Mouse (Mus musculus) megakaryocyte-erythroid progenitor cell, adult 5-6 weeks (primary cell): Measurements from ENCODE around the gene Cog7. TPM values are rescaled to one million over a fixed set of nuclear protein-coding genes. Genes with fewer than 3 reads are reported as not detected.

ENCODE experiments used
- ATAC-seq: replicated peaks from 2 replicates; pipeline ENCODE4 v1.8.0; 2016; ENCODE audit warnings: mild to moderate bottlenecking, inconsistent platforms; ENCODE audit not compliant: severe bottlenecking, poor library complexity, low FRiP score, low TSS enrichment
- total RNA-seq, 2 experiments: library from RNA; stranded (forward) in 1 of 2; stranded (reverse) in 1 of 2; fragments of 200-1000, 215-1000 nt in 1 of 2; fragments of >200 nt in 1 of 2; fragmentation: Nextera tagmentation in 1 of 2; gene quantifications; 2 replicates each; pipeline ENCODE4 v1.2.3; 2014 to 2017

The Cog7 gene
- total RNA-seq, 2 experiments from 2014 or later, result 10.9 to 16.2 TPM

GRCm38 (mm10) chr7:121961913-121962570 lies 19.5 kb downstream of the Cog7 start:
- ATAC-seq, result no peak

- no peak for ATAC-seq
Observed at GRCm38 (mm10) chr7:121955802-121956201, 25.7 kb downstream of the Cog7 start.

- no peak for ATAC-seq
Observed at GRCm38 (mm10) chr7:121954891-121955669, 26.4 kb downstream of the Cog7 start.

DNA sequence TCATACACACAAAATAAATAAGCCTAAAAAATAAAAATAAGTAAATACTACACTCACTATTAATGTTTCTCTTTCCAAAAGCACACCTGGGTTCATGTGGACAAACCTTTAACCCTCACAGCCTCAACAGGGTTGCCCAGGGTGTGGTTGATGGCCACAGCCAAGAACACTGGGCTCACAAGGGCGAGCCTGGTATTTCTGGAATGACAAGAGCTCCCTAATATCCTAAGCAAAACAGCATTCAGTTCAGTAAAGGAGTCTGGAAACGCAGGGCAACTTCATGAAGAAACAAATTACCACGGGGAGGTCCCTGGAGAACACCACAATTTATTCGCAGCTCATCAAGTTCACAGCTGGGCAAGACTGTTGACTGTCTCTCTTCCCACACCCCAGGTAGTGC lies 34.0 kb downstream of the Cog7 start:
- no peak for ATAC-seq

- no peak for ATAC-seq
Observed at GRCm38 (mm10) chr7:121946196-121946595, 35.3 kb downstream of the Cog7 start.

DNA sequence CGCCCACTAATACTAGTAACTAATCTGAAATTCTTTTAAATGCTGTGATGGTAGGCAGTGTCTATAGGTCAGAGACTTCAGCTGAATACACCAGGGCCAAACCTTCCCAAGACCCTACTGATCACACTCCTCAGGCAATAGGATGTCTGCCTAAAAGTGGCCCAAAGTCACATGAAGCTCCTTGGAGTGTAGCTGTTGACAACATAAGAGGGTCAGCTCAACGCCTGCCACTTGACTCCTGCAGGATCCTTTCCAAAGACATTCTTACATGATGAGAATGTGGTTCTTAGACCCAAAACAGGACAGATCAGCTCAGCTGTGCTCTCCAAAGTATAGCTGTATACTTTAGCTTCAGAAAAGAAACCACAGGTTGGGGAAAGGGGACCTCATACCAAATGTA lies 39.1 kb downstream of the Cog7 start:
- ATAC-seq, result no peak

- no peak for ATAC-seq
Observed at GRCm38 (mm10) chr7:121941640-121942039, 39.9 kb downstream of the Cog7 start.

- ATAC-seq, result no peak
Observed at GRCm38 (mm10) chr7:121941016-121941415, 40.5 kb downstream of the Cog7 start.

DNA sequence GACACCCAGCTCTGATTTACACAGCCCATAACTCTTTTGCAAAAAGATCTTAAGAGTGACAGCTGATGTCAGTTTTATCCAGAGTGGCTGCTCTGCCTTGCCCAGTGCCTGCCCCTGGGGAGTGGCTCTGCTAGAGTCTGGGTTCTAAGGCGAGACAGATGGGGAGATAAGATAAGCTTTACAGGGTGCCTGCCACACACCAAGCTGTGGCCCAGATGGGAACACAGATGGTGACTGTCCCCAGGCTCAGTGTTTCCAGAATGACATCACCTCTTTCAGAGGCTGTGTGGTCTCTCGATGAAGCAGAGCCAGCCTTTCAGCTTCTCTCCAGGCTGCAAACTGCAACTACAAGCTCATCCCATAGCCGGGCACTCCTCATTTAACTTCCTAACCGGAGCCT lies 41.8 kb downstream of the Cog7 start:
- ATAC-seq, result peak; percentile 90

DNA sequence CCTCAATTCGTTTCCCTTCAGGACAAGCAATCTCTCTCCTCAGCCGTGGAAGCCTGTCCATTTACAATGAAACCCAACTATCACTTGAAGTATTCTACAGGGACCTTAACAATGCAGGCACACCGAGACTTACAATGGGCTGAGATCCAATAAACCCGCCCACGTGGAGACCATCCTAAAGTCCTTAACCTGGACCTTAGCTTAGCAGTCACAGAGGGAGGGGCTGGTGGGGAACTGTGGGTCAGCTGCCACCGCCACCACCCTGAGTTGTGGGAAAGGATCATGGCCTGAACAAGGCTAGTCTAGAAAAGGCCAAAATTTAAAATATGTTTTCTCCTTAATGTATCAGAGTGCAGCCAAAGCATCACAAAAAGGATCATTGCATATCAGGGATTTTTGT lies 42.3 kb downstream of the Cog7 start:
- no peak for ATAC-seq

- no peak for ATAC-seq
Observed at GRCm38 (mm10) chr7:121938124-121938891, 43.2 kb downstream of the Cog7 start.

DNA sequence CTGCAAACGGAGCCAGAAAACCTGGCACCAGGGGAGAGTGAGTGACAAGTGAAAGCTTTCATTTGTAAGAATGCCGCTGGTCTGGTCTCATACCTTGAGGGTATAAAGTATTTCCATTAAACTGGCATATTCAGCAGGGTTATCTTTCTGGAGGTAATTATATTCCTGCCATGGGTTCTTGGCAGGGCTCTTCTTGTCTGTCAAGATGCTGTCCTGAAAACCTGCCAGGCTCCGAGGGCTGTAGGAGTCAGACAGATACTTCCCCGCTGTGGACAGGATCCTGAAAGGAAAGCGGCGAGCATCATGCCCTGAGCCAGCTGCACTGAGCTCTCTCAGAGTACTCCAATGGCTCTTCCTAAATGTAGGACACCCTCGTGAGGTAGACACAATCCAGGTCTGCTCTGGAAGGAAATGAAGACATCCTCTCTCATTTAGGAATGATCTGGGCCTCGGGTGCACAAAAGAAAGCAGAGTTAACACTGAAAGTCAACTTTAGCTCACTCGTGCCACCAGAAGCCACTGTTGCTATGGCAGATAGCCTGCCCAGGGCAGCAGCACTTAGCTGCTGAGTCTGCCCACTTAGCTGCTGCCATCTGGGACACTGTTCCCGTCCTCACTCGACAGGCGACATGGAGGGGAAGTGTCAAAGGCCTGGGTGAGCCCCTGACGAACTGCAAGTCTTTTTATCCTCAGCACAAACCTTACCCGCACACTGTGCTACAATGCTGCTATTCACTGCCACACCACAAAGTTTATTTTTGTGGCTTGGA lies 44.5 kb downstream of the Cog7 start:
- no peak for ATAC-seq

DNA sequence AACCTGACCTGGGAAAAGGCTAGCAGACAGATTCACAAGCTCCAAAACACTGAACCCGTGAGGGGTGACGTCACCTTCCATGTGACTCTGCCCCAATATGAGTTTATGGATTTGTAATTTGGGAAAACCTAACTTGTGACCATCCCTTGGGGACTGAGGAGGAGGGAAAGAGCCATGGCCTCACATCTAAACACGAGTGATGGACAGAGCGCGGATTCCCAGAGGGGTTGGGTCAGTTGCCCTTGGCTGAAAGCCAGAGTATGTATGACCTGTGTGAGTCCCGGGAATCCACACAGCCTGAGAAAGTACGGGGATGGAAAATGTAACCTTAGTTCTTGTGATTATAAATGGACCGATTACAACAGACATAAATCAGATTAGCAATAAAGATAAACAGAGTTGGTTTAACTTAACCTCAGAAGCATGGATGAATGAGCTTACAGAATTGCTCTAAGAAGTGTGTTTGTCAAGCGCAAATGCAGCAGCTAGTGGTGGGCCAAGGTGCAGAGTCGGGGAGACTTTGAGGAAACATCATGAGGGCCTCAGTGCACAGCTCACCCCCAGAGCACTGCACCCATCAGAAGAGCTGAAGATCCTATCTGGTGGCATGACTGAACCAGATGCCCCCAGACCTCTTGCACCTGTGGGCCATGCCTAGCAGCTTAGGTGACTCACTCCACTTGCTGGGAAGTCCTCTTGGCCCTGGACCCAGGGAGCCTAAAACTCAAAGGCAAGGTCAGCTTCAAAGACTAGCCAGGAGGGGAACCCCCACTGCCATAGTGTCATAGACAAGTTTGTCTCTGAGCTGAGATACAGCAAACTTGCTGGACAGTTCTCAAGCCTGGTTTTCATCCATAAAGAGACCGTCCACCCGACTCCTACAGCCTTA lies 45.4 kb downstream of the Cog7 start:
- no peak for ATAC-seq

GRCm38 (mm10) chr7:121934346-121934745 lies 47.2 kb downstream of the Cog7 start:
- ATAC-seq, result no peak

DNA sequence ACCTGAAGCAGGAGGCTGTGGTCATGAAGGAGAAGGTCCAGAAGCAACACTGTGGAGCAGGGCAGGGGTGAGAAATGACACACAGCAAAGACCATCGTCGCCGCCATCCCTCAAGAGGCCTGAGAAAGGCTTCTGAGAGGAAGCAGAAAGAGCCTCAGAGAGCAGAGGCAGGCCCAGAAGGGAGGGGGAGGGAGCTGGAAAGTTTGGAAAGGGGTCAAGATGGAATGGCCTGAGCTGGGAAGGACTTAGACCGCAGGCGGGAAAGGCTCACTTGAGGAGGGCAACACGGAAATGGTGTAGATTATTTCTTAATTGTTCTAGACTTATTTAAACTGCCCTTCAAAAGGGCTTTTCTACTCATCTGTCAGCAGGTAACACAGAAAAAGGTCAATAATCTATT lies 47.8 kb downstream of the Cog7 start:
- no peak for ATAC-seq

- no peak for ATAC-seq
Observed at GRCm38 (mm10) chr7:121931246-121931645, 50.3 kb downstream of the Cog7 start.

DNA sequence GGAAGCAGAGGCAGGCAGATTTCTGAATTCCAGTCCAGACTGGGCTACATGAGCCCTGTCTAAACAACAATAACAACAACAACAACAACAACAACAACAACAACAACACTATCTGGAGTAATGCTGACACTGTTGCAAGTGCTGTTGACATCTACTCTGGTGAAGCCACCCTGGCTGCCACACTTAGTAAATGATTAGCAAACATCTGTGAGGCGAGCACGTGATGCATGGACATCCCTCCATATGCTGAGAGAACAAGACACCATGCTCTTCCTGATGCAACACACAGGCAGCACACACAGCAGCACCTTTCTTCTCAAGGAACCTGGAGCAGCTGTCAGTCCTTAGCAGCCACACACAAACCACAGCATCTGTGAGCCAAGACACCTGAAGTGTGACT lies 53.6 kb downstream of the Cog7 start:
- ATAC-seq, result no peak

DNA sequence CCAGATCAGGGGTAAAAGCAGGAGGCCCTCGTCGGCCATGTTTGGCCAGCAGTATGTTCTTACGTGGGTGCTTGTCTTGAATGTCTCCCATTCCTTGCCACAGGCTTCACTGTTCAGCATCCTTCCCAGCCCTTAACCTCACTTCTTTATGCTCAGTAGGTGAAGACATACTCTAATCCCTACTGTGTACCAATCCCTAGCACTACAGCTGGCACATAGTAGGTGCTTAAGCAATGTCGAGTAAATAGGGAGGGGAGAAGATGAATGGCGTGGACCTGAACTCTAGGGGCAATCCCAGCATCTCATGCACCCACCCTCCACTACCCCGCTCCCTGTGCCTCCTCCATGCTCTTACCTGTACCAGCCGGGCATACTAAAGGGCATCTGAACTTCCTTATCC lies 57.1 kb downstream of the Cog7 start:
- no peak for ATAC-seq

DNA sequence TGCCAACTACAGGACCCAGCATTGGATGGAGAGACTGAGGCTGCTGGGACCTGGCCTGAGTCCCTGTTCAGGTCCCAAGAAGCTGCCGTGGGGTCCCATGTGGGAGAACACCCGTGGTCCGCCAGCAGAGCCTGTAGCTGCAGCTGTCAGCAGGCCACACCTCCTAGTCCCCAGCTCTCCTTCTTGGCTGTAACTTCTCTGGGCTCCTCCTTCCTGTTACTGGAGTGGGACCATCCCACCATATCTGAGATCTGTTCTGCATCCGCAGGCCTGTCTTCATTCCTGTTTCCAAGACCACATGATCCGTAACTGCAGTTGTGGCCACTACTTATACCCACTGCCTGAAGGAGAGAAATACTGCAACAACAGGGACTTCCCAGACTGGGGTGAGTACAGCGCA lies 67.6 kb downstream of the Cog7 start:
- no peak; the same call in 1 of the 2 replicates for ATAC-seq
